Mouse (Mus musculus): Measurements from ENCODE around the gene Rin2. TPM values are rescaled to one million over a fixed set of nuclear protein-coding genes. Genes with fewer than 3 reads are reported as not detected.
"Not testable (repeated sequence)": the region's sequence is repeated elsewhere in the genome, so short reads cannot be mapped to it uniquely, and the experiment has no call there.

Rin2 gene
- total RNA-seq, 2 experiments from 2014 or later = 18.5 to 29.1 TPM

DNA sequence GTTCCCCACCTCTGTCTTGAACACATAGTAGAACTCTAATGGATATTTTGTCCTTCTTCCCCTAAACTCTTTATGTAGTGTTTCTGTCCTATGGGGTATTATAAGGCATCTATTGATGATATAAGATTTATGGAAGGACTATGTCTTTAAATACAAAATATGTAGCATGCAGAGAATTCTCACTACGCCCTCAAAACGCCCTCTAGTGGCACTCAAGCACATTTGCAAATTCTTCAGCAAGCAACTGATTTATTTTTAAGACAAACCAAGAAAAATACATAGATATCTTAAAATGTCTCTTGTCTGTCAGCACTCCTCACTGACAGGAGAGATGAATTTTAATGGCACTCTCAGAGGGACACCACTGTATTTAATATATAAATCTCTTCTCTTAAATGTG is 207.4 kb downstream of the Rin2 start:
- intact Hi-C loops (cut with DNase I) = loop anchor here (1.0 to 2.0 kb wide), 3 partner anchors 20 to 183 kb away; no protein-coding TSS in a partner anchor
- no peak for DNase-seq

DNA sequence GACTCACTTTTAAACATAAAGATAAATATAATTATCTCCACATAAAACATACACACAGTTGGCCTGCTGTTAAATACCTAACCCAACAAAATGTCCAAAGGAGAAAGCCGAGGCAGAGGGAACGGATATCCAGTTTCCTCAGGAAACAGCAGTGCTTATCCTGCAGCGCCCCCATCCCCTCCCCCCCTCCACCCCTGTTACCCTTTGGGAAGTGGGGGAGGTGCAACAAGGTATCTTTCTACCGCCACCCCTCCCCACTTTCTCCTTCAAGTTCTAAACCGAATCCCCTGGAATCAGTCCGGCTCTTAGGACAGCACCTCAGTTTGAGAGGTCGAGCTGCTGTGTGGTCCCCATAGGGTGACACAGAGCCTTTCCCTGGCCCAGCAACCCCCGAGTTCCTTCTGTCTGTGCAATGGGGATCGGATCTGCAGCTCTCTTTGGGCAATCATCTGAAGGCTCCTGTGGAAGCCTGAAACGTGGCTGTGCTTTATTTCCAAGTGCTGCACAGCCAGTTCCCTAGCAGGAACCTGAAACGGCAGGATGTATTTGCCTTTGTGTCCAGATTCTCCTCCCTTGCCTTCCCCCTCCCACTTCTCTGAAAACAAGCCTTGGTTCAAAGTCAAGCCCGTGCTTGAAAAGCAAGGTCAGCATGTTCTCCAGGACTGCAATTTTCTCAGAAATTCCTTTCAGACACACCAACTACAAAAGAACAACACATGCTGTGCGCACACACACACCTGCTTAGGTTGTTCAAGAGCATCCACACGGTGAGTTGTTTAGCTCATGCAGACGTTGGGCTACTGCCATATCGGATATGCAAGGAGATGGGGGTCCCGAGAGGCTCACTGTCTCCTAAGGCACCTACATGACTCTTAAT is 209.3 kb downstream of the Rin2 start:
- peak in 1 of 2 experiments; percentile 42 for DNase-seq
- intact Hi-C loops (cut with DNase I) = loop anchor here (2.0 kb wide), 1 partner anchor 51 kb away; no protein-coding TSS in a partner anchor

GRCm38 (mm10) chr2:145884913-145885785 is 210.1 kb downstream of the Rin2 start:
- intact Hi-C loops (cut with DNase I) = loop anchor here (2.0 kb wide), 1 partner anchor 52 kb away; no protein-coding TSS in a partner anchor
- DNase-seq = peak; percentile 65 to 71

GRCm38 (mm10) chr2:145887937-145888765 is 213.1 kb downstream of the Rin2 start:
- intact Hi-C loops (cut with DNase I) = no loop called here
- DNase-seq = peak; percentile 84

GRCm38 (mm10) chr2:145888766-145889480 is 213.9 kb downstream of the Rin2 start:
- DNase-seq = no peak
- intact Hi-C loops (cut with DNase I) = no loop called here

DNA sequence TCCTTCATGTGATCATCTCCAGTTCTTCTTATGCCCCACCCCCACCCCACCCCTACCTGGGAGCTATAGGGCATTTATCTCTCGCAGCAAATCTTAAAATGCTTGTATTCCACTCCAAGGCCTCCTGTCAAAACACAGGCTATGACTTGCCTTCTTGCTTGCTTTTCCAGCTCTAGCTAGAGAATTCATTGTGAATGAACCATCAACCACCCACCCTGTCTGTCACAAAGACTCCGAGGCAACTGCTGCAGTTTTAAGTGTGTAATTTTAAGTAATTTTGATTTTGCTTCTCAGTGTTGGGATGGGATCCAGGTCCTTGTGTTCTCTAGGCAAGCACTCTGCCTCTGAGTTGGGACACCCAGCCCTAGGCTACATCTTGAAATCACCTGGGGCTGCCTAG is 215.6 kb downstream of the Rin2 start:
- intact Hi-C loops (cut with DNase I) = no loop called here
- DNase-seq = no peak

GRCm38 (mm10) chr2:145893756-145894155 is 218.7 kb downstream of the Rin2 start:
- intact Hi-C loops (cut with DNase I) = no loop called here
- no peak for DNase-seq

DNA sequence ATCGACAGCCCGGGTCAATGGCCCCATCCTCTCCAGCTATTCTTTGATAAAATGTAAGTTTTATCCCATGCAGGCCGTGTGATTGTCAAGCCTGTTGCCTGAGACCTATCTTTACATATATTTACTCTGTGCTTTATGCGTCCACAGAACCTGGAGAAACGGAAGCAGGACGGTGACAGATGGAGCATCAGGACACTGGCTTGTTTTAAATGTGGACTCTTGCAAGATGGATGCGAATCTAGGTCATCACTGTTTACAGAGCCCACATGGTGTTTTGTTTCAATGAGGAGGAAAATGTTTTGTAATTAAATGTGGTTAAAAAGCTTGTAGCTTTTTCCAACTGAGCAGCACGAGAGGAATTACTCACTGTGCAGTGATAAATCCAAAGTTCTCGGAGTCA is 223.1 kb downstream of the Rin2 start:
- no peak for DNase-seq

GRCm38 (mm10) chr2:145900318-145900717 is 225.3 kb downstream of the Rin2 start:
- not testable (repeated sequence) for DNase-seq
- intact Hi-C loops (cut with DNase I) = loop anchor here (5.0 kb wide), 1 partner anchor 203 kb away; no protein-coding TSS in a partner anchor

More for the DNA sequence above, 223.1 kb downstream of the Rin2 start:
- intact Hi-C loops (cut with DNase I) = no loop called here

DNA sequence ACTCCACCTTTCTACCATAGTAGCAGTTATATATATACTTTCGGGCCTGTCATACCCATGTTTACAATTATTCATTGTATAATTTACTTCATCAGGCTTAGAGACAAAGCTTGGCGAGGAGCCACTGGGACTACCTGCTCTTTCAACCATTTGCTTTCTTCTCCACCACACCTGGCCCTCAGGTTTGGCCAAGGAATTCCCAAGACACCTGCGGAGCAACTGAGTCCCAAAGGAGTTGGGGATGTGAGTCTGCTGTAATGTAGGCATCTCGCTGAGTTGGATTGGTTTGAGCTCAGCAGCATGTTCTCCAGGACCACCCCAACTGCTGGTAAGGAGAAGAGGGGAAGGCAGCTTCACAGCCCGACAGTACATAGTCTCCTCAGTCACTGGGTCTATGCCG is 226.8 kb downstream of the Rin2 start, which contains the start of gene Naa20:
Naa20 (plus strand) TSS at position 239 of the 400 bp plus-strand sequence.
- intact Hi-C loops (cut with DNase I) = loop anchor here (5.0 kb wide), 1 partner anchor 205 kb away; no protein-coding TSS in a partner anchor
- DNase-seq = no peak

- intact Hi-C loops (cut with DNase I) = loop anchor here (5.0 kb wide), 1 partner anchor 206 kb away; no protein-coding TSS in a partner anchor
- peak; percentile 94 to 95 for DNase-seq
These were observed 228.3 kb downstream of the Rin2 start for GRCm38 (mm10) chr2:145903061-145903901.

GRCm38 (mm10) chr2:145903983-145904616 is 229.1 kb downstream of the Rin2 start:
- intact Hi-C loops (cut with DNase I) = loop anchor here (5.0 kb wide), 1 partner anchor 207 kb away; no protein-coding TSS in a partner anchor
- DNase-seq = no peak

DNA sequence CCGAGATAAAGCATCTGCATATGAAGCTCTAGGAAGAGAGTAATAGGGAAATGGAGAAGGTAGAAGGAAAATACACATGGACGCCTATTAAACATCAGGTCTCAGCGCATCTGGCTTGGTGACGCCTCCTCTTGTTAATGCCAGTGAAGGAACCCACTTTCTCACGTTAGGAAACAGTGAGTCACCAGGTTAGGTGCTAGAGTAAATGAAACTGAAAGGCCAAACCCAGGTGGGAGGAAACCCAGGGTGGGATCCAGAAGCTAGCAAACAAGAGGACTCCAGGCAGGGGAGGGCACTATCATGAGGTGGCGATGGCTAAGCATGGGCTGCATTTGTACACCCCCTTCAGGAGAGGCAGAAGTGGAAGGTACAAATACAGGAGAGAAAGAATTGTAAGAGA is 230.1 kb downstream of the Rin2 start:
- intact Hi-C loops (cut with DNase I) = no loop called here
- no peak for DNase-seq

GRCm38 (mm10) chr2:145905884-145906283 is 230.9 kb downstream of the Rin2 start:
- intact Hi-C loops (cut with DNase I); DNase-seq: not testable (repeated sequence)

GRCm38 (mm10) chr2:145920941-145921650 is 246.1 kb downstream of the Rin2 start:
- intact Hi-C loops (cut with DNase I) = no loop called here
- DNase-seq = no peak

DNA sequence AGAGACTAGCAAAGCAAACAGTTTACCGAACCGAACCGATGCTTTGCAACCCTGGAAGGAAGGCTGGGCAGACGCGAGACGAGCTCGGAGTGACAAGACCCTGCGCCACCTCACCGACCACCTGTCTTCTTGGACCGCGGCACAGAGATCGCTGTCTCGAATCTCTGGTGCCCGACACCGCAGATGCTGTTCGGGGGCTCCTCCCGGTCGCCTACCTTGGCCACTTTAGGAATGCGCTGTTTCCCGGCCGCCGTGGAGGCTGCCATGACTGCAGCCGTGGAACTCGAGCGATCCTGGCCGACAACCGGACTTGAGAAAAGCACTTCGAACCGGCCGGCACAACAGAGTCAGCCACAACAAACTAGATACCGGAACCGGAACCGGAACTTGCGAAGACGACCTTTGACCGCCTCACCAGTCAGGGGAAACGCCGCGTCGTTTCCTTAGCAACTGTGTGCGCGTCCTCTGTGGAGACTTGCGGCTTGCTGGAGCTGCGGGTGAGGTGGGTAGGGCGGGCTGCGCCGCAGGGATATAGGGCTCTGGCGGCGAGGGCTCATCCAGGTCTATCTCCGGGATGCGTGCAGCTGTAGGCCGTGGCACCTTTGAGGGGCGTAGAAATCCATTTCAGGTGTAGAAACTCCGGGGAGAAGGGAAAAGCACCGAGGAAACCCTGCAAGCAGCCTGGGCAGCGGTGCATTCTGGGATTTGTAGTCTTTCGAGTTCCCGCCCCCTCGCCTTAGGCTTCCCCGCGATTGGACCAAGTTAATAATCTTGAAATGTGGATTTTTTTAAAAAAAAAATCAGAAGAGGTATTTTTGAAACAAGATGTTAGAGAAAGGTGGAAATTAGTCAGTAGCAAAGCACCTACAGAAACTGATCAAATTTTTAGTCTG is 259.6 kb downstream of the Rin2 start, which contains the start of the genes Cfap61 and Crnkl1:
Cfap61 (plus strand) TSS at position 446 of the 893 bp plus-strand sequence.
Crnkl1 (minus strand) TSS at position 676 of the 893 bp plus-strand sequence.
- intact Hi-C loops (cut with DNase I) = no loop called here

More for the DNA sequence above, 259.6 kb downstream of the Rin2 start, which contains the start of the genes Cfap61 and Crnkl1:
- peak; percentile 96 to 98 for DNase-seq

All from heart, postnatal 10 days (tissue).